Mouse (Mus musculus): ENCODE results near the gene Cd5. TPM values are rescaled to one million over a fixed set of nuclear protein-coding genes. Genes with fewer than 3 reads are reported as not detected.

Gene Cd5
- polyA plus RNA-seq, 1 experiment from 2014 or later = 0.91 TPM

DNA sequence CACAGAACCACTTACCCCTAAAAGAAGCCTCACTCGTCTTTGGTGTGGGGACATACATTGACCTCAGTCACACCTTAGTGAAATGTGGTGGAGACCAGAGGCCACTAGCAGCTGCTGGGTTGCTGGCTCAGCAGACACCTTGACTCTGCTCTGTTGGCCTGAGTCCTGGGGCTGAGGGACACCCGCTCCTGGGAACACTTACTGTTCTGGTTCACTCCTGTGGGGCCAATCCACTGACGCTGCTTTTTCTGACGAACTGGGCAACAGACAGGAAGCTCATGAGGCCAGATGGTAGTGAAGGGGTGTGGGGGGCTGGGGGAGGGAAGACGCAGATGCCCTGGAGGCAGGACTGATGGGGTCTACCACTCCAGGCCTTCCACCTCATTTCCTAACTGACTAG, 17.7 kb downstream of the Cd5 start:
- no peak overlapping the region for H3K4me3 ChIP-seq
- WGBS = 43% methylated on average over 5 of the region's 5 CpGs
- H3K27me3 ChIP-seq = no peaks in the 10 kb centered on the region
- no peaks in the 10 kb centered on the region for H3K9me3 ChIP-seq
- H3K4me2 ChIP-seq = no peak overlapping the region
- no peak overlapping the region for H3K27ac ChIP-seq
- H3K9ac ChIP-seq = no peak overlapping the region
- peaks cover 16% of the 10 kb centered on the region for H3K4me1 ChIP-seq
- no peak for ATAC-seq (ENCODE audit: borderline replicate concordance, extremely low read depth, low FRiP score, low TSS enrichment)
- no peaks in the 10 kb centered on the region for H3K36me3 ChIP-seq

DNA sequence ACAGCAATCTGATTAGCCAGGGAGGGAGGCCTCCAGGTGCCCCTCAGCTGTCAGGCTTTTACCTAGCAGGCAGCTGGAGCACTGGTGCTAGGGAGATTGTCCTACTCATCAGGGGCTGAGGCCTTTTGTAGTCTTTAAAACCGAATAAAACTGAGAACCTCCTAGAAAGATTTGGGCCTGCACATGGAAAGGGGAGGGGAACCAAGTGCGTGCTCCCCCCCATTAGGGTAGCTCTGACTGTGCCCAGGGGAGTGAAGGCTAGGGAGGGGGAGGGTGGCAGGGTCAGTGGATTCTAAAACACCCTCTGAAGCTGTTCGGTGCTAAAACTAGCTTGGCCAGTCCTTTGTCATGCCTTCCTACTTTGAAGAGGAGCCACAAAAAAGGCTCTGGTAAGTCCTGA, 18.3 kb downstream of the Cd5 start:
- no peaks in the 10 kb centered on the region for H3K36me3 ChIP-seq

DNA sequence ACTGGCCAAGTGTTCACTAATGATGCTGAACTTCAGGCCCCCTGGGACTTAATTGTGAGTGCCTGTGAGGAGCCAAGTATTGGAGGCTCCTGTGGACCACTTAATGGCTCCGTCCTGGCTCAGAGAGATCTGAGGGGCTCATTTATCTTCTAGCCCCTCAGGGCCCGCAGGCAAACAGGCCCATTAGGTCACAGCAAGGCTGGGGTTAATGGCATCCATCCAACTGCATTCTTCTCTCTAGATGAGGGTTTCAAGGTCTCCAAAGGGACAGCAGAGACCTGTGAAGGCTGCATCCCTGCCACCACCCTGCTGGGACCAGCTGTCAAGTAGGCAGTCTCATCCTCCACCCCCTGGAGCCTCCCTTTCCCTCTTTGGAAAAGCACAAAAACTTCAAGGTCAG, 19.1 kb downstream of the Cd5 start:
- Histone ChIP-seq H3K27ac (no peak overlapping the region), H3K4me2 (no peak overlapping the region)

More for the DNA sequence above, 18.3 kb downstream of the Cd5 start:
- no peak overlapping the region for H3K27ac ChIP-seq
- no peak overlapping the region for H3K4me3 ChIP-seq
- WGBS = 17% methylated on average over 3 of the region's 3 CpGs
- no peak overlapping the region for H3K4me2 ChIP-seq
- no peak for ATAC-seq (ENCODE audit: borderline replicate concordance, extremely low read depth, low FRiP score, low TSS enrichment)
- H3K4me1 ChIP-seq = peaks cover 16% of the 10 kb centered on the region
- H3K9ac ChIP-seq = no peak overlapping the region
- no peaks in the 10 kb centered on the region for H3K27me3 ChIP-seq
- H3K9me3 ChIP-seq = no peaks in the 10 kb centered on the region

DNA sequence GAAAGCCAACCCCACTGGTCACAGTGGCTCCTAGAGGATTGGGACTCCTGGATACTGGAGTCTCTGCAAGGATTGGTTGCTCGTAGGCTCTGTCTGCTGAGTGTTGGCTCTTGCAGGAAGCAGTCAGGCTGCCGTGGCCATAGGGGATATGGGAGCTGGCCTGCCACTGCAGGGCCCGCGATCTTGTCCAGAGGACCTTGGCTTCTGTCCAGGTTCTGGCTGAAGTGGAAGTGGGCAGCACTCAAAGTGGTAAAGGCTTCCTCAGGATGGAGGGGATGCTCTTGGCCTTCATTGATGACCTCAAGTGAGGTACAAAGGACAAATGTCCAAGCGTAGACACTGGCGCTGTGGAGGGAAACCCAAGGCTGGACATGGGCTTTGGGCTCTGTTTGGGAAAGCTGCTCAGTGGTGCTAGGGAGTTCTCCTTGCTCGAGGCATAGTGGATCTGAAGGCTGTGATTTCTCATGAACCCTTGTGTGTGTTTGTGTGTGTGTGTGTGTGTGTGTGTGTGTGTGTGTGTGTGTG, 20.5 kb downstream of the Cd5 start:
- no peak overlapping the region for H3K4me3 ChIP-seq
- 37% methylated on average over 7 of the region's 7 CpGs for WGBS
- no peak for ATAC-seq (ENCODE audit: borderline replicate concordance, extremely low read depth, low FRiP score, low TSS enrichment)
- no peak overlapping the region for H3K9ac ChIP-seq
- H3K9me3 ChIP-seq = no peaks in the 10 kb centered on the region
- peaks cover 9% of the 10 kb centered on the region; the same call in 1 of the 2 replicates for H3K36me3 ChIP-seq
- H3K4me2 ChIP-seq = no peak overlapping the region
- H3K27ac ChIP-seq = no peak overlapping the region
- H3K4me1 ChIP-seq = peaks cover 15% of the 10 kb centered on the region
- H3K27me3 ChIP-seq = no peaks in the 10 kb centered on the region

More for the DNA sequence above, 19.1 kb downstream of the Cd5 start:
- Histone ChIP-seq H3K4me1 (peaks cover 18% of the 10 kb centered on the region), H3K9ac (no peak overlapping the region), H3K27me3 (no peaks in the 10 kb centered on the region), H3K36me3 (no peaks in the 10 kb centered on the region), H3K9me3 (no peaks in the 10 kb centered on the region), H3K4me3 (no peak overlapping the region)
- 15% methylated on average over 2 of the region's 2 CpGs for WGBS
- no peak for ATAC-seq (ENCODE audit: borderline replicate concordance, extremely low read depth, low FRiP score, low TSS enrichment)

DNA sequence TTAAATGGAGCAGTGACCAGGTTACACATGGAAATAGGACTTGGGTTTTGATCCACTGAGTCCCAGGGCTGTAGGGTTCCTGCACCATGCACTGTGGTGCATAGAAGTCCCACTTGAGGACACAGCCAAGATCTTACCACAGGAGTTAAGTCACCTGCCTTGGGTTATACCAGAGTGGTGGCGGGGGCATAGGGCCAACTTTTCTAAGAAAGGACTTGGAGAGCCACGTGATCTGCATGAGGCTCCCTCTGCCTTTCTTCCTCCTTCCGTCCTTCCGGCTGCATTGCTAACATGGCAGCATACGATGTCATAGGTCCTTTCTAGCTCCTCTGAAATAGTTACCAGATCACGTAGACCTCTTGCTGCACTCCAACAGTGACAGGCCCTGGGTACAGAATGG, 23.3 kb downstream of the Cd5 start:
- Histone ChIP-seq H3K9me3 (no peaks in the 10 kb centered on the region), H3K36me3 (peaks cover 37% of the 10 kb centered on the region), H3K27me3 (no peaks in the 10 kb centered on the region), H3K9ac (no peak overlapping the region), H3K27ac (no peak overlapping the region), H3K4me2 (no peak overlapping the region), H3K4me3 (no peak overlapping the region), H3K4me1 (peaks cover 11% of the 10 kb centered on the region)
- WGBS = 82% methylated on average over 6 of the region's 6 CpGs
- ATAC-seq (ENCODE audit: borderline replicate concordance, extremely low read depth, low FRiP score, low TSS enrichment) = no peak

DNA sequence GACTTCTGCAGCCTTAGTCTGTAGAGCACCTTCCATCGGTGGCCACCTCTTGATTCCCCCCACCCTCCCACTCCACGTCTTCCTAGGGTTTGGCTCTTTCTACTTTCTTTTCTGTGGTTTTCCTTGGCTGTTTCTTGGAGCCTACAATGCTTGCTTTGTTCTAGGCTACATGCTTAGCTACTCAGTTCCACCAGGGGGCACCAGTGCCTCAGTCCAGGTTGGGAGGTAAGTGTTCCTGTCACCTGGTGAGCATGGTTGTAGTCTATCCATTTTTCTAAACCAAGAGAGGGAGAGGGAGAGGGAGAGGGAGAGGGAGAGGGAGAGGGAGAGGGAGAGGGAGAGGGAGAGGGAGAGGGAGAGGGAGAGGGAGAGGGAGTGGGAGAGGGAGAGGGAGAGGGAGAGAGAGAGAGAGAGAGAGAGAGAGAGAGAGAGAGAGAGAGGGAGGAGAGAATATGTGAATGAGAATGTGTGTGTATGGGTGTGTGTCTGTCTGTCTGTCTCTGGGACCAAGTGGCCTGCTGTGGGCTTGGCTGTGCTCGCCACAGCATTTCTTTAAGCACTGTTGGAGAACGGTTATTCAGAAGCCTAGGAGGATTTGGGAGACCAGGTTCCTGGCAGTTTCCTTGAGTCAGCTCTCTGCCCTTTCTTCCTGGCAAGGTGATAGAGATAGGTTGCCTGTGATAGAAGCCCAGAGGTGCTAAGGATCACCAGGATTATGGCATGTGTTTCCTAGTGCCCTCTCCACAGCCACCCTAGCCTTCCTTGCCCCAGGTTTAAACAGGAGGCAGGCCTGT, 23.9 kb downstream of the Cd5 start:
- H3K4me2 ChIP-seq = no peak overlapping the region
- H3K27me3 ChIP-seq = no peaks in the 10 kb centered on the region
- WGBS = 37% methylated on average over 4 of the region's 4 CpGs
- no peak for ATAC-seq (ENCODE audit: borderline replicate concordance, extremely low read depth, low FRiP score, low TSS enrichment)
- no peak overlapping the region for H3K9ac ChIP-seq
- no peak overlapping the region for H3K4me3 ChIP-seq
- peaks cover 40% of the 10 kb centered on the region for H3K36me3 ChIP-seq
- peaks cover 6% of the 10 kb centered on the region for H3K4me1 ChIP-seq
- no peak overlapping the region for H3K27ac ChIP-seq
- H3K9me3 ChIP-seq = no peaks in the 10 kb centered on the region

DNA sequence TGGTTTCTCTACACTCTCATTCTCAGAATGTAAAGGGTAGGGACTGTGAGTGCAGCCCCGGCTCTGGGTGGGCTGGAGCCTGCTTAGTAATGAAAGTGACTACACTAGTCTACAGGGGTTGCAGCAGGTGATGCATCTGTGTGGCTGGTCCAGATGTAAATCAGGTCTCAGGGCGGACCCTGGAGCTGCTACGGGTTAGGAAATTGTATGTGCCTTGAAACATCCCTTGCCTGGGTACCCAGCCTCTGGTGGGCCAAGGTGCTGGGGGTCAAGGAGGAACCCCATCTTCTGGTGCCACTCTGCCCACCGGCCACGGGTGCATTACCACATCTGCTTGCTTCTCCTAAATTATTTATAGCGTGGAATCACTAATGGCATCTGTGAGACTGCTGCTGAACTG, 24.6 kb downstream of the Cd5 start:
- Histone ChIP-seq H3K4me2 (no peak overlapping the region), H3K36me3 (peaks cover 40% of the 10 kb centered on the region), H3K9me3 (no peaks in the 10 kb centered on the region), H3K4me1 (peaks cover 10% of the 10 kb centered on the region), H3K9ac (no peak overlapping the region), H3K27ac (no peak overlapping the region), H3K4me3 (no peak overlapping the region), H3K27me3 (no peaks in the 10 kb centered on the region)
- no peak for ATAC-seq (ENCODE audit: borderline replicate concordance, extremely low read depth, low FRiP score, low TSS enrichment)
- 89% methylated on average over 6 of the region's 6 CpGs for WGBS

DNA sequence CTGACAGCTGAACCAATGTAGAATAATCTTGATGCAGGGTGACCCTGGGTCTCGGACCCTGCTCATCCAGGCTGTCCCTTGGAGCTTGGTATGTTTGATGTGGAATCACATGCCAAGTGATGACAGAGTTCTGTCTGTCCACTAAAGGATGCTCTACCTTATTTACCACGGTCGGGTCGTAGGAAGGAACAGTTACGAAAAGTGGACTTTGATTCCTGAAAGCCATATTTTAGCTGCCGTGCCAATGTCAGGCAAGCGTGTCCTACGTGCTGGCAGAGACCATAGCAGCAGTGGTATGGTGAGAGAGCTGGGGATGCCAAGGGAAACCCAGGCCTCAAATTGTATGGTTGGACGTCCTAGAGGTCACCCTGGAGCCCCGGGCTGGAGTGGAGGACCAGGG, 25.3 kb downstream of the Cd5 start:
- H3K27me3 ChIP-seq = no peaks in the 10 kb centered on the region
- H3K27ac ChIP-seq = no peak overlapping the region
- no peak overlapping the region for H3K4me3 ChIP-seq
- H3K9me3 ChIP-seq = no peaks in the 10 kb centered on the region
- H3K9ac ChIP-seq = no peak overlapping the region
- WGBS = 86% methylated on average over 10 of the region's 10 CpGs
- H3K4me1 ChIP-seq = peaks cover 12% of the 10 kb centered on the region
- no peak overlapping the region for H3K4me2 ChIP-seq
- peaks cover 40% of the 10 kb centered on the region for H3K36me3 ChIP-seq
- no peak for ATAC-seq (ENCODE audit: borderline replicate concordance, extremely low read depth, low FRiP score, low TSS enrichment)

DNA sequence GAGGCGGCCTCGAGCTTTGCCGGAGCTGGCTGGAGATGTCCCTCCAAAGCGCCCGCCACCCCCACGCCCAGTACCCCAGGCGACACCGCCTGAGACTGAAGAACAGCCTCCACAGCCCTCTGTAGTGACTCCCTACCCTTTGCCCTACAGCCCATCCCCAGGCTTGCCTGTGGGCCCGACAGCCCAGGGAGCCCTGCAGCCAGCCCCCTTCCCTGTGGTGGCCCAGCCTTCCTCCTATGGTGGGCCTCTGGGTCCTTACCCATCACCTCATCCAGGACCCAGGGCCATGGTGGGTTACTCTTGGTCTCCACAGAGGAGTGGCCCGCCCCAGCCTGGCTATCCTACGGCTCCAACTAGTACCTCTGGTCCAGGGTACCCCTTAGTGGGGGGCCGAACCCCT, 26.2 kb downstream of the Cd5 start:
- Histone ChIP-seq H3K9ac (no peak overlapping the region), H3K4me2 (no peak overlapping the region), H3K27me3 (no peaks in the 10 kb centered on the region), H3K4me1 (peaks cover 12% of the 10 kb centered on the region), H3K36me3 (peaks cover 48% of the 10 kb centered on the region), H3K9me3 (no peaks in the 10 kb centered on the region), H3K4me3 (no peak overlapping the region), H3K27ac (no peak overlapping the region)
- ATAC-seq (ENCODE audit: borderline replicate concordance, extremely low read depth, low FRiP score, low TSS enrichment) = no peak
- WGBS = 92% methylated on average over 12 of the region's 12 CpGs

DNA sequence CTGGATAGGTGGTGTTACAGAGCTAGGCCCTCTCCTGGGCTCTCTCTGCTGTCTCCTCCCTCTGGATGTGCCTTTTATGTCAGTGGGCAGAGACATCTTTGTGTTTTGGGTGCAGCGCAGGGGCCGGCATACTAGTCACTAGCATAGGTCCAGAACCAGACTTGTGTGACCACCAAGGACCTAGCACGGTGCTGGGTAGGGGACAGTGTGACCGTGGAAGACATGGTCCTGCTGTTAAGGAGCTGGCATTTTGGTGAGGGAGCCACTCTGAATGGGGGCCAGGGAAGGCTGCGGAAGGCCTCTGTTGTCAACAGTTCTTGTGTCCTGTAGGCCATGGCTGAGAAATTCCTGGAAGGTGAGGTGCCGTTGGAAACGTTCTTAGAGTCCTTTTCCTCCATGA, 26.6 kb downstream of the Cd5 start:
- Histone ChIP-seq H3K27me3 (no peaks in the 10 kb centered on the region), H3K4me3 (no peak overlapping the region), H3K36me3 (peaks cover 52% of the 10 kb centered on the region), H3K4me1 (peaks cover 12% of the 10 kb centered on the region), H3K9me3 (no peaks in the 10 kb centered on the region), H3K27ac (no peak overlapping the region), H3K9ac (no peak overlapping the region), H3K4me2 (no peak overlapping the region)
- no peak for ATAC-seq (ENCODE audit: borderline replicate concordance, extremely low read depth, low FRiP score, low TSS enrichment)
- WGBS = 87% methylated on average over 7 of the region's 7 CpGs

DNA sequence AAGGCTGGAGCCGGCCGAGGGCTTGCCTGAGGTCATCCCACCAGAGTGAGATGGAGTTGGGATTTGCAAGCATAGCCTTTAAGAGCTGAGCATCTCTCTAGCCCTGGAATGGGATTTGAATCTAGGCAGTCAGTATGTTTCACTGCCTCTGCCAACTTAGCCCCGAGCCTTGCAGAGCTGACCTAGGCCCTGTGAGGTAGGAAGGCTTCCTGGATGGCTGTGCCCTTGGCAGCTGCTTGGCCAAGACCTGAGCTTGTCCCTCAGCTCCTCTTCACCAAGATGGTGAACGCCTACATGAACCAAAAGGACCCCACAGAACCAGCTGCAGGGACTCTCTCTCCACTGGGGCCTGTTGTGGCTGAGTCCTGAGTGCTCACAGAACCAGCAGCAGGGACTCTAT, 28.1 kb downstream of the Cd5 start:
- no peak overlapping the region for H3K4me2 ChIP-seq
- H3K9ac ChIP-seq = no peak overlapping the region
- H3K9me3 ChIP-seq = no peaks in the 10 kb centered on the region
- no peak overlapping the region for H3K4me3 ChIP-seq
- ATAC-seq (ENCODE audit: borderline replicate concordance, extremely low read depth, low FRiP score, low TSS enrichment) = no peak
- H3K4me1 ChIP-seq = peaks cover 12% of the 10 kb centered on the region
- H3K27me3 ChIP-seq = no peaks in the 10 kb centered on the region
- WGBS = 97% methylated on average over 4 of the region's 4 CpGs
- no peak overlapping the region for H3K27ac ChIP-seq
- H3K36me3 ChIP-seq = peaks cover 57% of the 10 kb centered on the region

DNA sequence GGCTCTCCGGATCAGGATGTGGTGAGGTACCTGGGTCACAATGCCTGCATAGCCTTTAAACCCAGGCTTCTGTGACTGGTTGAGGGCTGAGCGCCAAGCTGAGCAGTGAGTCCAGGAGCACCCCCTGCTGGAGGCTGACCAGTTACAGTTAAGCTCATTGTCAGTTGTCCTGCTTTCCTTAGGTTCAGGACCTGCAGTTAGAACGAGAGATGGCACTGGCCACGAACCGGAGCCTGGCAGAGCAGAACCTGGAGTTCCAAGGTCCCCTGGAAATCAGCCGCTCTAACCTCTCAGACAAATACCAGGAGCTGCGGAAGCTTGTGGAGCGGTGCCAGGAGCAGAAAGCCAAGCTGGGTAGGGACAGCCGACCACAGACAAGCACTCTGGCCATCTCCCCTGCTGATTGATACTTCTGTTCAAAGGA, 28.7 kb downstream of the Cd5 start:
- H3K27me3 ChIP-seq = no peaks in the 10 kb centered on the region
- peaks cover 57% of the 10 kb centered on the region for H3K36me3 ChIP-seq
- H3K4me2 ChIP-seq = no peak overlapping the region
- peaks cover 10% of the 10 kb centered on the region for H3K4me1 ChIP-seq
- no peak overlapping the region for H3K4me3 ChIP-seq
- no peaks in the 10 kb centered on the region for H3K9me3 ChIP-seq
- H3K9ac ChIP-seq = no peak overlapping the region
- H3K27ac ChIP-seq = peak overlapping the region; percentile 44; the same call in 1 of the 2 replicates
- WGBS = 75% methylated on average over 9 of the region's 9 CpGs
- no peak for ATAC-seq (ENCODE audit: borderline replicate concordance, extremely low read depth, low FRiP score, low TSS enrichment)

Measured in lung, embryonic 15.5 days (tissue).